Mouse (Mus musculus) left cerebral cortex, postnatal 36 days (tissue): Measurements from ENCODE around the gene Cox17. TPM values are rescaled to one million over a fixed set of nuclear protein-coding genes. Genes with fewer than 3 reads are reported as not detected.
"Not testable (repeated sequence)": the region's sequence is repeated elsewhere in the genome, so short reads cannot be mapped to it uniquely, and the experiment has no call there.

Source experiments
- DNase-seq, 2 experiments: peaks; one replicate each; pipeline ENCODE4 v3.0.0; 2021 to 2022; ENCODE audit warnings: low spot score in 2 of 2, mixed read lengths in 1 of 2
- intact Hi-C: fragments of 180-260 bp; cut with DNase I; formaldehyde crosslinking; loops from one replicate; pipeline ENCODE4 v1.15.1; 2025
- total RNA-seq, 2 experiments: library from RNA; stranded (reverse); gene quantifications; 2 replicates each; pipeline ENCODE4 v1.2.3; 2021

The Cox17 gene
- 100 to 1,000 TPM; 124 TPM for total RNA-seq

GRCm38 (mm10) chr16:38346529-38347325 is at the start of gene Cox17, which contains the start of gene Gm21987:
TSS of gene Cox17 (plus strand) at chr16:38346991.
TSS of gene Gm21987 (plus strand) at chr16:38347040.
- DNase-seq = peak; percentile 92 to 94
- intact Hi-C loops = loop anchor here (2.0 kb wide), 1 partner anchor 106 kb away; the partner anchor contains the start of gene Adprh

GRCm38 (mm10) chr16:38298410-38298809 is 48.4 kb upstream of the Cox17 start:
- intact Hi-C loops = loop anchor here (10.0 kb wide), 1 partner anchor 206 kb away; no protein-coding TSS in a partner anchor
- DNase-seq = no peak

GRCm38 (mm10) chr16:38302367-38302766 is 44.4 kb upstream of the Cox17 start:
- intact Hi-C loops = no loop called here
- no peak for DNase-seq

GRCm38 (mm10) chr16:38304460-38305194 is 42.2 kb upstream of the Cox17 start:
- DNase-seq = no peak
- intact Hi-C loops = no loop called here

GRCm38 (mm10) chr16:38306571-38307220 is 40.1 kb upstream of the Cox17 start:
- intact Hi-C loops = no loop called here
- DNase-seq = no peak

- intact Hi-C loops = no loop called here
- no peak for DNase-seq
Measured at GRCm38 (mm10) chr16:38307221-38307605, 39.6 kb upstream of the Cox17 start.

GRCm38 (mm10) chr16:38307651-38308050 is 39.1 kb upstream of the Cox17 start:
- intact Hi-C loops = no loop called here
- DNase-seq = no peak

- intact Hi-C loops = no loop called here
- no peak for DNase-seq
Measured at GRCm38 (mm10) chr16:38308195-38308594, 38.6 kb upstream of the Cox17 start.

GRCm38 (mm10) chr16:38318492-38318891 is 28.3 kb upstream of the Cox17 start:
- DNase-seq = no peak
- intact Hi-C loops = no loop called here

- no peak for DNase-seq
- intact Hi-C loops = no loop called here
Measured at GRCm38 (mm10) chr16:38319087-38319486, 27.7 kb upstream of the Cox17 start.

GRCm38 (mm10) chr16:38321452-38321935 is 25.3 kb upstream of the Cox17 start:
- intact Hi-C loops = no loop called here
- DNase-seq = peak; percentile 36 to 60

GRCm38 (mm10) chr16:38324311-38324710 is 22.5 kb upstream of the Cox17 start:
- intact Hi-C loops = no loop called here
- DNase-seq = no peak

- no peak for DNase-seq
- intact Hi-C loops = no loop called here
Measured at GRCm38 (mm10) chr16:38326778-38327397, 19.9 kb upstream of the Cox17 start.

GRCm38 (mm10) chr16:38329340-38329739 is 17.5 kb upstream of the Cox17 start:
- DNase-seq = no peak
- intact Hi-C loops = no loop called here

GRCm38 (mm10) chr16:38334431-38334830 is 12.4 kb upstream of the Cox17 start:
- intact Hi-C loops = no loop called here
- no peak for DNase-seq

- intact Hi-C loops, DNase-seq: not testable (repeated sequence)
Measured at GRCm38 (mm10) chr16:38338077-38338476, 8.7 kb upstream of the Cox17 start.

- intact Hi-C loops = loop anchor here (5.0 kb wide), 1 partner anchor 166 kb away; no protein-coding TSS in a partner anchor
- peak; percentile 71 to 74 for DNase-seq
Measured at GRCm38 (mm10) chr16:38341396-38342324, 5.1 kb upstream of the Cox17 start, which contains the start of gene Maats1. TSS of gene Maats1 (minus strand) at chr16:38342143.

- intact Hi-C loops = loop anchor here (5.0 kb wide), 1 partner anchor 162 kb away; no protein-coding TSS in a partner anchor
- no peak for DNase-seq
Measured at GRCm38 (mm10) chr16:38344941-38345725, 1.7 kb upstream of the Cox17 start.
